Mouse (Mus musculus) right cerebral cortex, postnatal 25 days (tissue): Measurements from ENCODE around the gene Soga3.

Experiments used
- DNase-seq: peaks from one replicate; pipeline ENCODE4 v3.0.0; 2022

Soga3 gene

DNA sequence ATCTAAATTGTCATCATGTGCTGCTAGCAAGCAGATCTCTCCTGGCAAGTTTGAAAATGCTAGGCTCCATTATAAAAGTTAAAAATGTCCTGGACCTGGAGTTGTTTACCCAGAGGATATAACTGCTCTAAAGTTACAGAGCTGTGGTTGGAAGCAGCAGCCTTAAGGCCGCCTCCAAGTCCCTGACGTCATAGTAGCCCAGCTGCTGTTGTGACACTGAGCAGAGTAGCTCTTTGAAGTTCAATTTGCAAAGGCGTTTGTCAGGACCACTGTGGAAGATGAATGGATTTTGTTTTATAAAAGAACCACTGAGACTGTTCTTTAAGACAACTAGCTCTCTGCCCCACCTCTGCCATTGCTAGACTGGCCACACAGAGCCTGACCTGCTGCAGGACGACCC is 67.8 kb downstream of the Soga3 start, which contains the start of gene 9330159F19Rik:
Gene 9330159F19Rik (plus strand): TSS at position 154 of the 400 bp plus-strand sequence.
- no peak for DNase-seq

DNA sequence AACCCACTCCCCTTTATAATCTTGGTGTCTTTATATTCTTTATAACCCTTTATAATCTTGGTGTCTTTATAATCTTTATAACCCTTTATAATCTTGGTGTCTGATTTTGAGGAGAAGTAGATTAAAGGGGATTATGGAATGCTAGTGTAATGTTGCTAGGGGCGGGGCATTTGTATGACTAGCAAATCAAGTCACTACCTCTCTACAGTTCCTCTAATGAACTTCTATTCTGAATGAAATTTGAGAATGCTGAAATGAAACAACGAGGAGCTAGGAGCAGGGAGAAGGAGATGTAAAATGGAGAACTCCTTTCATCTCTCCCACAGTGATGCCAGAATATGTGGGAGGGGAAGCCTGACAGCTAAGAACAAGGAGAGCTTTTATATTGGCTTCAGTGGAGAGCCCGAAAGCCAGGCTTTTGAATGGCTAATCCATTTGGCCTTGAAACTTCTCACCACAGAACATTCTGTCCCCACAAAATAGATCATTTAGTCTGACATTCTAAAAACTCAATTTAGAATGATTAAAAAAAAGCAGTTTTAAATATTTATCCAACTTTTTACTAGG is 70.0 kb downstream of the Soga3 start:
- DNase-seq: no peak

GRCm38 (mm10) chr10:29216957-29217356 is 73.3 kb downstream of the Soga3 start:
- no peak for DNase-seq

- no peak for DNase-seq
Measured at GRCm38 (mm10) chr10:29217451-29217850, 73.8 kb downstream of the Soga3 start.

DNA sequence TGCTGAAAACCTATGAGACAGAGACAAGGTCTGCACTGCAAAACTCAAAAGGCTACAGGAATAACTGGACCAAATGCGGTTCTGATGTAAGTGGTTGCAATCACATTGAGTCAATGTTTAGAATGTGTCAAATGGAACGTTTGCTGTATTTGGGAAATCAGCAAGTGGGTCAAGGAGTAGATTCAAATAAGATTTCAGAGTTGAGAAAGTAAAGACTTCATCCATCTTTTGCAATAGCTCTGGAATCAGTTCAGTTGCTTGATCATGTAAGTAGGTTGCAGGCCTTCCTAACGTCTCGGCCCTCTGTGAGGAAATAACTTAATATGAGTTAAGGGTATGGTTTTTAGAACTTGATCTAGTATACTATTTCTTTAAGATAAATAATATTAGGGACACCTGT is 81.7 kb downstream of the Soga3 start:
- DNase-seq: no peak

- no peak for DNase-seq
Measured at GRCm38 (mm10) chr10:29231208-29231607, 87.6 kb downstream of the Soga3 start.
